Mouse (Mus musculus) forebrain, postnatal 0 days (tissue): ENCODE measurements around the gene Myo1f. TPM values are rescaled to one million over a fixed set of nuclear protein-coding genes. Genes with fewer than 3 reads are reported as not detected.
A peak's percentile ranks its signal among the peaks of the same experiment; 100 is the strongest.

Source experiments
- ATAC-seq: fragments of 200-750 bp; cut with Nextera tagmentation; 2 replicates; pipeline ENCODE4 v1.8.0; 2017; ENCODE audit warnings: mild to moderate bottlenecking, moderate library complexity
- DNase-seq: peaks from one replicate; pipeline ENCODE4 v3.0.0-alpha.2; 2015
- H3K27ac ChIP-seq: fragments of 300-500 bp; sonication (generic); 2 replicates; pipeline ENCODE4 v1.5.1; 2014; ENCODE audit warnings: low read depth, mild to moderate bottlenecking, antibody characterized with exemption, low read length, moderate library complexity, mixed read lengths
- H3K27me3 ChIP-seq: fragments of 300-500 bp; sonication (generic); 2 replicates; pipeline ENCODE4 v1.6.1; 2014; ENCODE audit warnings: mild to moderate bottlenecking, low read length, mixed read lengths; ENCODE audit not compliant: insufficient read depth
- H3K36me3 ChIP-seq: fragments of 300-500 bp; sonication (generic); 2 replicates; pipeline ENCODE4 v1.6.1; 2014; ENCODE audit warnings: mild to moderate bottlenecking, moderate library complexity; ENCODE audit not compliant: insufficient read depth
- H3K4me1 ChIP-seq: fragments of 300-500 bp; sonication (generic); 2 replicates; pipeline ENCODE4 v1.6.1; 2014; ENCODE audit warnings: antibody characterized with exemption; ENCODE audit not compliant: insufficient read depth
- H3K4me2 ChIP-seq: fragments of 300-500 bp; sonication (generic); 2 replicates; pipeline ENCODE4 v1.6.1; 2014; ENCODE audit warnings: low read depth, mild to moderate bottlenecking, moderate library complexity
- H3K4me3 ChIP-seq: fragments of 300-500 bp; sonication (generic); 2 replicates; pipeline ENCODE4 v1.5.1; 2014; ENCODE audit warnings: low read depth, low read length, mixed read lengths
- H3K9ac ChIP-seq: fragments of 300-500 bp; sonication (generic); 2 replicates; pipeline ENCODE4 v1.6.1; 2014; ENCODE audit warnings: mild to moderate bottlenecking
- H3K9me3 ChIP-seq: fragments of 300-500 bp; sonication (generic); 2 replicates; pipeline ENCODE4 v1.6.1; 2016; ENCODE audit warnings: low read length
- CTCF ChIP-seq: sonication (generic); IDR thresholded peaks from 2 replicates; pipeline ENCODE4 v1.5.1; 2016; ENCODE audit warnings: antibody characterized with exemption, control low read depth, low read depth
- WGBS: fragments of 180-500 bp; shearing (Covaris S2); extraction: QIAGEN DNeasy Blood & Tissue Kit; methylation state at CpG from one replicate; pipeline ENCODE4 v1.1.7; 2014; 5-methylcytosine and 5-hydroxymethylcytosine counted together
- polyA plus RNA-seq: library from polyadenylated mRNA; unstranded; fragments of >200 nt; fragmentation: Nextera tagmentation; extraction: Ambion mirVana; gene quantifications from 2 replicates; pipeline ENCODE4 v1.2.1, GENCODE M21; 2015
- total RNA-seq: library from RNA; depleted of rRNA; stranded (reverse); fragments of >200 nt; gene quantifications from 2 replicates; pipeline ENCODE4 v1.2.3, GENCODE M21; 2014

The Myo1f gene
- total and polyA plus RNA-seq, 2 experiments from 2014 or later, result 1.5 to 2.0 TPM

- DNase-seq, result no peak
- TF ChIP-seq CTCF, result no peak
These were observed 74.1 kb downstream of the Myo1f start for GRCm38 (mm10) chr17:33629487-33630125.

GRCm38 (mm10) chr17:33630171-33630895 lies 74.8 kb downstream of the Myo1f start:
- ATAC-seq (no peak), DNase-seq (no peak)
- no peak for TF ChIP-seq CTCF
- Histone ChIP-seq H3K9ac (no peak overlapping the region), H3K4me2 (0 out of 2 replicates have a peak overlapping the region, but pooled peaks have one; percentile 71), H3K36me3 (peaks cover 7% of the 10 kb centered on the region), H3K4me1 (peaks cover 14% of the 10 kb centered on the region), H3K27ac (no peak overlapping the region), H3K27me3 (no peaks in the 10 kb centered on the region), H3K9me3 (no peaks in the 10 kb centered on the region), H3K4me3 (no peak overlapping the region)
- 85% methylated on average over 13 of the region's 13 CpGs for WGBS

More at GRCm38 (mm10) chr17:33629487-33630125, 74.1 kb downstream of the Myo1f start:
- Histone ChIP-seq H3K27me3 (no peaks in the 10 kb centered on the region), H3K9me3 (no peaks in the 10 kb centered on the region), H3K4me2 (peak overlapping the region; percentile 71), H3K9ac (peak overlapping the region; percentile 78), H3K4me3 (peak overlapping the region; percentile 59), H3K4me1 (peaks cover 14% of the 10 kb centered on the region), H3K36me3 (peaks cover 7% of the 10 kb centered on the region), H3K27ac (peak overlapping the region; percentile 97)
- no peak for ATAC-seq
- WGBS, result 76% methylated on average over 12 of the region's 12 CpGs

DNA sequence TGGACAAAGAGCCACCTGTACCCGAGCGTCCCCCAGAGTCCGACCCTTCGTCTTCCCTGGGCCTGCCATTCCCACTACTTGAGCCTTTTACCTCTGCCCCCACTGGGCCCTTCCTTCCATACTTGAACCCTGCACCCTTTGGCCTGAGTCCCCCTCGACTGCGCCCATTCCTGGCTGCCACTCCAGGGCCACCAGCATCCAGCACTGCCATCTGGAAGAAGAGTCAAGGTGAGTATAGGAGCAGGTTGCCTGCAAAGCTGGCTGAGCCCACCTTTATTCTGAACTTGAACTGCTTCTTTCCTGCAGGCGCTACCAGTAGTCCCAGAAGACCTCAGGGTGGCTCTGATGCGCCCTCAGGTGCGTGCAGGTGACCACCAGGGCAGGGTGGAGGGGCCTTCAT lies 75.7 kb downstream of the Myo1f start:
- no peak for ATAC-seq
- Histone ChIP-seq H3K4me1 (peaks cover 14% of the 10 kb centered on the region), H3K4me2 (no peak overlapping the region), H3K4me3 (no peak overlapping the region), H3K9me3 (no peaks in the 10 kb centered on the region), H3K9ac (no peak overlapping the region), H3K36me3 (peaks cover 7% of the 10 kb centered on the region), H3K27me3 (no peaks in the 10 kb centered on the region), H3K27ac (no peak overlapping the region)
- no peak for DNase-seq
- 92% methylated on average over 9 of the region's 9 CpGs for WGBS
- no peak for TF ChIP-seq CTCF

DNA sequence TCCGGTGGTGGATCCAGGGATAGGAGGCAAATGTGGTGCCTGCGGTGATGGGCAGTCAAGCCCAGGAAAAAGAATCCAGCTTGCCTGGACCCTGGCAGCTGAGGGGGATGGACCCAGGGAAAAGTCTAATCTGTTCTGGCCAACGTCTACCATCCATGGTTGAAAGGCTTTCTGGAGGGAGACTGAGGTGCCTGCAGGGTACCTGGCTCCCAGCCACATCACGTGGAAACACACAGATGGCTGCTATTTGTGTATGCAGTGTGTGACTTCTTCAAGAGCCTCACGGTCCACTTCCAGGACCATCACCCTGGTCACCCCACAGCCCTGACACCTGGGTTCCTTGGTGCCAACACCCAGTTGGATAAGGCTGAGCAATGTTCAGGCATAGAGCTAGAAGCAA lies 76.3 kb downstream of the Myo1f start:
- H3K27ac ChIP-seq, result no peak overlapping the region
- no peak for ATAC-seq

GRCm38 (mm10) chr17:33637038-33637437 lies 81.5 kb downstream of the Myo1f start:
- DNase-seq (no peak), ATAC-seq (no peak)
- H3K4me1 ChIP-seq, result no peaks in the 10 kb centered on the region
- WGBS, result 72% methylated on average over 2 of the region's 2 CpGs
- H3K27ac ChIP-seq, result no peak overlapping the region
- no peak for TF ChIP-seq CTCF
- H3K9ac ChIP-seq, result no peak overlapping the region
- no peaks in the 10 kb centered on the region for H3K27me3 ChIP-seq
- H3K9me3 ChIP-seq, result no peaks in the 10 kb centered on the region
- H3K36me3 ChIP-seq, result peaks cover 11% of the 10 kb centered on the region
- no peak overlapping the region for H3K4me3 ChIP-seq
- no peak overlapping the region for H3K4me2 ChIP-seq

More for the DNA sequence above, 76.3 kb downstream of the Myo1f start:
- Histone ChIP-seq H3K9me3 (no peaks in the 10 kb centered on the region), H3K27me3 (no peaks in the 10 kb centered on the region), H3K4me3 (no peak overlapping the region), H3K4me1 (peaks cover 14% of the 10 kb centered on the region), H3K9ac (no peak overlapping the region), H3K36me3 (peaks cover 7% of the 10 kb centered on the region), H3K4me2 (no peak overlapping the region)
- no peak for DNase-seq
- WGBS, result 62% methylated on average over 5 of the region's 5 CpGs
- TF ChIP-seq CTCF, result no peak

DNA sequence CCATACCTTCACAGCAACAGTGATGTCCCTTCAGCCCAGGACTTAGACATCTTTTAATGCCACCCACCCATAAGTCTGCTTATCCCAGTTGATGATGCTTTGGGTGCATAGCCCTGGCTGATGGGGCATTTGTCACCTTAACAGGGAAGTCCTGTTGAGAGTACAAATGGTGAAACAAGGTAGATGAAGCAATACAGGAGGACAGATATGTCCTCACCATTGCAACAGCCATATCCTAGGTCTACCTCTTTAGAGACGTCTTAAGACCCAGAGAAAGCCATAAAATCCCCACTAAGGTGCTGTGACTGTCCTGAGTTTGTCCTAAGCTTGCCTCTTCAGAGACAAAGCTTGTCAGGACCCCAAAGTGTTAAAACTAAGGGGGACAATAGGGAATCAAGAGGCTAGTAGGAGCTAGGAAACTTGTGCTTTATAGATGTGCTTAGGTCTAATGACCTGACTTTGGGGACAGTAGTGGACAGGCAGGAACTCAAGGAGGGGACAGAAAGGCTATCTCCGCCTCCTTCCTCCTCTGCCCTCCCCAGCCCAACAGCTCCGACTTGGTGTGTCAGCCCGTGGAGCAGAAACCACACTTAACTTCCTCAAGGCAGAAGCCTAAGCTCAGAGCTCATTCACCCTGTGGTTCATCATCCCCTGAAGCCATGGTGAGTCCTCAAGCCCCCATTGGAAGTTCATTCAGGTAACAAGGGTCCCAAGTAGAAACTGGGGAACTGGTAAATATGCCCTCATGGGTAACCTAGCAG lies 82.2 kb downstream of the Myo1f start, which contains the start of gene Pram1:
Gene Pram1, plus strand, starts transcription at position 541 of the 761 bp plus-strand sequence.
- WGBS, result 89% methylated on average over 4 of the region's 4 CpGs
- Histone ChIP-seq H3K27ac (no peak within 1 kb of the TSS), H3K4me1 (no peaks in the 10 kb centered on the region), H3K4me3 (no peak within 1 kb of the TSS), H3K9me3 (no peaks in the 10 kb centered on the region), H3K9ac (no peak within 1 kb of the TSS), H3K27me3 (no peaks in the 10 kb centered on the region), H3K36me3 (peaks cover 15% of the 10 kb centered on the region), H3K4me2 (no peak within 1 kb of the TSS)
- no peak for DNase-seq
- TF ChIP-seq CTCF, result no peak
- ATAC-seq, result no peak
